ENCODE assay signal across 13 mouse cellular contexts in the genomic region with DNA sequence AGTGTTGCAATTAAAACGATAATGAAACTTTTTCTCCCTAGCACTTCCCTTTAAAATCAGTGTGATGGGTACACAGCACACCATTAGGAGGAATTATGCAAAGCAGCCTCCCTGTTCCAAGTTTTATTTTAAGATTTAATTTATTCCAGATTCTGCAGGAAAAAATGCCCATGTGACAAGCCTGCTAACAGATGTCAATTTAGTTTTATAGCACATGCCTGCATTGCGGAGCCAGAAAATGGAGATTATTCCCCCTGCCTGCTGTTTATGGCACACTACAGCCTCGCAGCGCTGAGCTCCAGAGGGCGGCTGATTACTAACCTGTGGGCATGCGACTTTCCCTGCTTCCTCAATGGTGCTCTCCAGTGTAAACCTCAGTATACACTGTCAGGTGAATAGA.
DNase-seq lines count a peak whose midpoint lies in the region; ATAC-seq lines count a peak whose summit lies in the region.
"Had no signal": no experiment of that assay in that cellular context is flagged by ENCODE, and none has a peak within 500 bp of the region (broad histone marks: within the 10 kb centered on the region; RNA-seq: fewer than 3 reads in every experiment).

No protein-coding gene starts in this region.

- DNase-seq in frontal cortex, postnatal 25 days (ENCODE audit: low spot score in 2 of 2) = no peak
- peak; percentile 84 for DNase-seq in brain, adult 2 months (ENCODE audit: low read depth, low spot score)
- DNase-seq in layer of hippocampus, adult 9-10 months (ENCODE audit: low spot score) = peak; percentile 81
- DNase-seq in spleen, postnatal 4 days (ENCODE audit: low spot score in 2 of 2) = no peak
- DNase-seq: adrenal gland, postnatal 36 days; B cell, adult 2 months; cerebellum, postnatal 14 days; kidney, adult 9 months had no signal

- peak; percentile 45 for ATAC-seq in frontal cortex, adult (ENCODE audit: low TSS enrichment)
- ATAC-seq in midbrain, embryonic 15.5 days (replicated peaks) = 0 out of 2 replicates have a peak, but pooled peaks have one; percentile 56
- ATAC-seq in granulocyte monocyte progenitor cell, adult 5-6 weeks (replicated peaks; ENCODE audit: poor library complexity, severe bottlenecking) = no peak
- no peak for ATAC-seq in heart, embryonic 12.5 days (ENCODE audit: insufficient number of reproducible peaks, low FRiP score)

- H3K9me3 ChIP-seq in midbrain, embryonic 15.5 days = no peaks in the 10 kb centered on the region
- no peaks in the 10 kb centered on the region for H3K9me3 ChIP-seq in heart, embryonic 12.5 days (replicated peaks)

- 40% methylated on average over 6 of the region's 6 CpGs for WGBS in midbrain, embryonic 15.5 days
- WGBS in heart, embryonic 12.5 days = 78% methylated on average over 6 of the region's 6 CpGs

- H3K4me2 ChIP-seq in midbrain, embryonic 15.5 days = no peak overlapping the region
- no peak overlapping the region for H3K4me2 ChIP-seq in heart, embryonic 12.5 days

- H3K9ac ChIP-seq in midbrain, embryonic 15.5 days = no peak overlapping the region
- no peak overlapping the region for H3K9ac ChIP-seq in heart, embryonic 12.5 days
- H3K9ac ChIP-seq: liver, embryonic 14.5 days had no signal

- no peak overlapping the region for H3K27ac ChIP-seq in midbrain, embryonic 15.5 days
- H3K27ac ChIP-seq in heart, embryonic 12.5 days (ENCODE audit: poor library complexity, severe bottlenecking) = no peak overlapping the region
- H3K27ac ChIP-seq: liver, embryonic 14.5 days had no signal

- H3K36me3 ChIP-seq in midbrain, embryonic 15.5 days (replicated peaks) = no peaks in the 10 kb centered on the region
- H3K36me3 ChIP-seq in heart, embryonic 12.5 days = no peaks in the 10 kb centered on the region

- H3K4me3 ChIP-seq in midbrain, embryonic 15.5 days = no peak overlapping the region
- no peak overlapping the region for H3K4me3 ChIP-seq in heart, embryonic 12.5 days

- H3K4me1 ChIP-seq in midbrain, embryonic 15.5 days = 0 out of 2 replicates have a peak, but pooled peaks cover 3% of the 10 kb centered on the region
- H3K4me1 ChIP-seq in heart, embryonic 12.5 days (replicated peaks) = peaks cover 13% of the 10 kb centered on the region

- no peaks in the 10 kb centered on the region for H3K27me3 ChIP-seq in midbrain, embryonic 15.5 days (replicated peaks)
- H3K27me3 ChIP-seq in heart, embryonic 12.5 days (replicated peaks) = no peaks in the 10 kb centered on the region

Comparison
In these comparisons a context has a peak if more than half of its experiments do, and no peak if none do; other contexts are left out.
1. ATAC-seq: peak in frontal cortex, adult (single experiment) and midbrain, embryonic 15.5 days (single experiment); none in granulocyte monocyte progenitor cell, adult 5-6 weeks (single experiment) and heart, embryonic 12.5 days (single experiment).
2. DNase-seq: peak in brain, adult 2 months (single experiment) and layer of hippocampus, adult 9-10 months (single experiment); none in frontal cortex, postnatal 25 days (0 of 2) and spleen, postnatal 4 days (0 of 2).